Mouse (Mus musculus) forebrain, embryonic 12.5 days (tissue): ENCODE measurements around the gene Tcf15. TPM values are rescaled to one million over a fixed set of nuclear protein-coding genes. Genes with fewer than 3 reads are reported as not detected.

ENCODE experiments used
- polyA plus RNA-seq: library from polyadenylated mRNA; unstranded; fragments of >200 nt; fragmentation: Nextera tagmentation; extraction: Ambion mirVana; gene quantifications from 2 replicates; pipeline ENCODE4 v1.2.1, GENCODE M21; 2016

The Tcf15 gene
- polyA plus RNA-seq, 1 experiment from 2014 or later: 3.0 TPM

Other genes with a start within 250 kb of the Tcf15 start
- 0.10 TPM in 1 of 2 replicates, not detected in the other for gene Angpt4, start 232.4 kb upstream of the Tcf15 start, polyA plus RNA-seq
- gene Fam110a, start 163.3 kb upstream of the Tcf15 start, polyA plus RNA-seq: 90.2 and 96.2 TPM in 2 replicates
- gene Slc52a3, start 147.1 kb upstream of the Tcf15 start, polyA plus RNA-seq: 0.54 and 0.78 TPM in 2 replicates
- gene Scrt2, start 62.0 kb upstream of the Tcf15 start, polyA plus RNA-seq: 15.3 and 15.6 TPM in 2 replicates
- gene Srxn1, start 38.0 kb upstream of the Tcf15 start, polyA plus RNA-seq: 12.0 and 12.9 TPM in 2 replicates
- gene Csnk2a1, start 83.3 kb downstream of the Tcf15 start, polyA plus RNA-seq: 101 and 104 TPM in 2 replicates
- 32.3 and 34.8 TPM in 2 replicates for gene Tbc1d20, start 150.3 kb downstream of the Tcf15 start, polyA plus RNA-seq
- 93.1 and 98.4 TPM in 2 replicates for gene Rbck1, start 189.1 kb downstream of the Tcf15 start, polyA plus RNA-seq
- gene Trib3, start 200.5 kb downstream of the Tcf15 start, polyA plus RNA-seq: 1.6 and 2.8 TPM in 2 replicates
- 11.1 and 12.4 TPM in 2 replicates for gene Nrsn2, start 233.1 kb downstream of the Tcf15 start, polyA plus RNA-seq